Mouse (Mus musculus) lung, postnatal 25 days (tissue): Measurements from ENCODE around the gene Nt5m.

Source experiments
- DNase-seq: peaks from one replicate; pipeline ENCODE4 v3.0.0; 2022; ENCODE audit warnings: low spot score

Nt5m gene

DNA sequence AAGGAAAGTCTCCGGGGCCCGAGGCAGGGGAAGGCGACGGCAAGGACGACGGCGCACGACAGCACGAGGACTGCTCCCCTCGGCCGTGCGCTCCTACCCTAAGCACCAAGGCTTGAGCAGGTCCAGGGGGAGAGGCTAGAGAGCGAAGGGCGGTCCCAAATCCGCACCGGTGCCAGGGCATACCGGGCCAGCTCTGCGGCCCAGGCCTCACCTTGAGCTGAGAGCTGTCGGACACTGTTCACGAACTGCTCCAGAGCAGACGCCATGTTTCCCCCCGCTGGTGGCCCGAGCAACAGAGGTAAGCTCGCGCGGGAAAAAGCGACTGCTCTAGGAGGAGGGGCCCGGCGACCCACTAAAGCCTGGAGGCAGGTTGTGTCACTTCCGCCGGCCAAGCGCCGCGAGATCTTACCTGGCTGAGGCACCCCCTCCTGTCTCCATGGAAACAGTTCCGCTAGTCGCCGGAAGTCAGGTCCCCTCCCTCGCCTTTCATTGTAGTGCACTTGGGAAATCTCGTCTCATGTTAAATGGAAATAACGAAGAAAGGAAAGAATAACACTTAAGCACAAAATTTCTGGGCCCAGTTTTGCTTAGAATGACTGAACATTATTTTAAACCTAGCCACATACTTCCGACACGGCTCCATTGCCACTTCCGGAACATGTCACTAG lies 346 bp downstream of the Nt5m start, which contains the start of gene Cops3:
Gene Cops3, minus strand, starts transcription at position 380 of the 668 bp plus-strand sequence.
- DNase-seq, result peak; percentile 98

DNA sequence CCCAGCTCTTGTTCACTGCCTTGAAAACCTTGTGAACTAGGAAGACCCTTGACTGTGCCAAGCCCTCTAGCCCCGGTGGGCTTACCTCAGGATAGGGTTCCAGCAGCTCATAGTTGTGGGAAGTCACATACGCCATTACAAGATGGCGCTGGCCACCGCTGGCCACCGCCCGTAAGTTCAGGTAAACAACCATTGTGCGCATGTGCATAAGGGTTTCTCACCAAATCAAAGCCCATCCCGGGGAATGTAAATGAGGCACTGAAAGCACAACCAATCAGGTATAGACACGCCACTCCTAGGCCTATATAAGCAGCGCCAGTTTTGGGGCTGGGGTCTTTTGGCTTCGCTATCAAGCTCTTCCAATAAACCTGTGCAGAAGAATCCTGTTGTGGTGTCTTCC lies 7.1 kb downstream of the Nt5m start:
- DNase-seq, result no peak

DNA sequence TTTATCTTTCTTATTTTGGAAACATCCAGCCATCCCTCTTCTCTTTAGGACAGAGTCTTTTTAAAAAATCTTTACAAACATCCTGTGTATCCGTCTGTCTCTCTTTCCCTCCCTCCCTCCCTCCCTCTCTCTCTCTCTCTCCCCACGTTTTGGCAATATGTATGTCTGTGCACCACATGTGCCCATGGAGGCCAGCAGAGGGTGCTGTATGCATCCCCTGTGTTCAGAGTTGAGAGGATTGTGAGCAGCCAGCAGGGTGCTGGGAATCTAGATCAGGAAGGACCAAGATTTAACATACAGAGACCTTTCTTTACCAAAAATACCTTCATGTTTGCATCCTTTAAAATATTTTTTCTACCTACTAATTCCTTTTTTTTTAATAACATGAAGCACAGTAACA lies 7.9 kb downstream of the Nt5m start:
- DNase-seq, result peak; percentile 54

DNA sequence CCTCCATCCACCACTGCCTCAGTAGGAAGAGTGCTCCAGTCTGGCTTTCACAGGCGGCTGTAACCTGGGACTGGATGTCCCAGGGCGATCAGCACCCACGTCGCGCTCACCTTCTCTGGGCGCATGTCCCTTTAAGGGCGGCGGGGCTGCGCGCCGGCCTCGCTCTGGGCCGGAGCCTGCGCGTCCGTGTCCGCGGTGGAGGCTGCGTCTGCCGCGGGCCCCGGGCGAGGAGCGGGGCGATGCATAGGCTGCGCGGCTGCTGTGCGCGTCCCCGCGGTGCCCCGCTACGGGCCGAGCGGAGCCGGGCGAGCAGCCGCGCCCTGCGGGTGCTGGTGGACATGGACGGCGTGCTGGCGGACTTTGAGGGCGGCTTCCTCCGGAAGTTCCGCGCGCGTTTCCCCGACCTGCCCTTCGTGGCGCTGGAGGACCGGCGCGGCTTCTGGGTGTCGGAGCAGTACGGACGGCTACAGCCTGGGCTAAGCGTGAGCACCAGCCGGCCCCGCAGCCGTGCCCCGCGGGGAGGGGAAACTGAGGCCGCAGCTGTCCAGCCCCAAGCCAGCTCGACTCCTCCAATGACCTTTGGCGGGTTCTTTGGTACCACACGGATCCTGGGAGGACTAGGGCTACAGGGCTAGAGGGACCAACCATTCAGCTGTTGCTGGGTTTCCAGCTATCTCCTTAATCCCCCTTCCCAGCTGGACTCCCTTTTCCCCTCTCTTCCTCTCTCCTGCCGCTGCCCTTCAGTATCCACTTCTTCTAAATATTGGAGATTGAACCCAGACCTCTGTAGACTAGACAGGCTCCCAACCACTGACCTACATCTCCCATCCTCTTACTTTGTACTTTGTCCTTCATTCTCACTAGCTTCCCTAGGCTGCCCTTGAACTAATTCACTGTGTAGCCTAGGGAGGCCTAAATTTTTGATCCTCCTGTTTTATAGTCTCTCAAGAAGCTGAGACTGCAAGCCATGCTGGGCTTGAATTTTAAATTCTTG lies 8.9 kb downstream of the Nt5m start:
- peak; percentile 79 for DNase-seq

DNA sequence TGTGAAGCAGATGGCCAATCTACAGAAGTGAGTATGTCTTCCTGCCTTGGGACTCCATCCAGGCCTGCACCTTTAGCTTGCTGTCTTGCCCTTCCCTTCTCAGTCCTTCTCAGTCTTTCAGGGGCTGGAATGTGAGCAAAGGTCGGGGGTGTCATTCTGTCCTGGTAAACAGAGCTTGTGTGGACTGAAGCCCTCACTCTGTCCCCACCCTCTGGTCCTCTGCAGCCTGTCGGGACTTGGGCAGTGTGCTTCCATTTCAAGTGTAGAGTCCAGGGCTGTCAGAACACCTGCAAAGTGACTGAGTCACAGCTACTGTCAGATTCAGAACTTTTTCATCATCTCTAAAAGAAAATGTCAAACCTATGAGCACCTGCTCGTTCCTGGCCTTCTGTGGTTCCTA lies 13.6 kb downstream of the Nt5m start:
- DNase-seq, result no peak

DNA sequence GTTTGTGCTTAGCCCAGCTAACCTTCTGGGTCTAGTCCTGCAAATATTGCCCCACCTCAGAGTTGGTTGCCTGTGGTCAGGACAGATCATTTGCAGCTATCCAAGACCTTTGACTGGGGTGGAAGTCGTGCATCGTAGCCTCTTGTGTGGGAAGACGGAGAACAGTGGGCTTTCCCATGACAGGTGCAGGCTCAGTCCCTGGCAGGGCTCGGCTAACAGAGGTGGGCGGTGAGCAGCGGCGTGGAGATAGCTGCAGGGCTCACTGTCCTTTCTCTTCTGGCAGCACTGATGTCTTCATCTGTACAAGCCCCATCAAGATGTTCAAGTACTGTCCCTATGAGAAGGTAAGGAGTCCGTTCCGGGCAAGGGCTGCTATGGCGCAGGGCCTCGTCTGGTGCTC lies 21.2 kb downstream of the Nt5m start:
- no peak for DNase-seq

DNA sequence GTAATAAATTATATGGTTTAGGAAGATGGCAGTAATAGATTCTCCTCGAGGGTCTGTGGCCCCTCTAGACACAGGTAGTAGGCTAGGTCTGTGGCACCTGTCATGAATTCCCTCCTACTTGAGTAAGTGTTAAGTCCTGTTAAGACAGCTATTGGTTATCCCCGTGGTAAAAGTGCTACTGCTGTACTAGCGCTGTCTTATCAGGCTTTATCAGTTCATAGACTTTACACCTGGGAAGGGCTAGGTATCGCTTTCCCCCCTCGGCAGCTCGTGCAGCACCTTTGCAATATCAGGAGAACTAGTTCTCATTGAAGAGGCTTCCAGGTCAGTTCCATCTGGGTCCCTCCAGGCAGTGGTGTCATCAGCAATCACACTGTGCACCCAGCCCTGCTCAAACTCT lies 25.1 kb downstream of the Nt5m start:
- no peak for DNase-seq

DNA sequence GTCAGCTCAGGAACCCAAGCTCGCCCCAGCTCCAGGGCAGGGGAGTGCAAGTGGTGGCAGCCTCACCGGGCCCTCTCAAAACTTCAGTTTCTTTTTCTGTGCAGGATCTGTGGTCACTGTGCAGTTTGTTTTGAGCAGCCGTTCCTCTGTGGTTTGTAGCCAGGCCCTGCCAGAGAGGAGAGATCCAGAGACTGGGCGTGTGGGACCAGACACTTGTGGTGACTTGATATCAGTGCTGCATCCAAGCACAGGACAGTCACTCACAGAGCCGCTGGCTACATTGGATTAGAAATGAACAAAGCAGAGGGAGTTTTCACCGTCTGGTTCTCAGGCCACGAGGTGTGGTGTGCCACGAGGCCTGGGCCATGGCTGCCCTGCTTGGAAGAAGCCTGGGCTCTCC lies 32.9 kb downstream of the Nt5m start:
- no peak for DNase-seq

DNA sequence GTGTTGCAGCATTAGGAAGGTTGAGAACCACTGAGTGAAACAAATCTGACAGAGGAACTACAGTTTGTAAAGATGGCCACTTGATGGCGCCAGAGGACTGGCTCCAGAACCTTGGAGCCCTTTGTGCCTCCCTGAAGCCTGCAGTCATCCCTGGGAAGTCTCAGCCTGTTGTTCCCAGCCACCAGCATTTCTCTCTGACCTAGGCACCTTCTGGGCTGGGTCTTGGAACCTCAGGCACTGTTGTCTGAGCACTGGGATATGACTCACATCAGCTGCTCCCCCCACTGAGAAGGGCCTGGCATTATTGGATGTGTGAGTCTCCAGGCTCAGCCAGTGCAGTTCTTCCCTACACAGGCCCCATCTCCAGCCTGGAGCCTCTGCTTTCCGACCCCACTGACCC lies 40.8 kb downstream of the Nt5m start:
- DNase-seq, result peak; percentile 78

DNA sequence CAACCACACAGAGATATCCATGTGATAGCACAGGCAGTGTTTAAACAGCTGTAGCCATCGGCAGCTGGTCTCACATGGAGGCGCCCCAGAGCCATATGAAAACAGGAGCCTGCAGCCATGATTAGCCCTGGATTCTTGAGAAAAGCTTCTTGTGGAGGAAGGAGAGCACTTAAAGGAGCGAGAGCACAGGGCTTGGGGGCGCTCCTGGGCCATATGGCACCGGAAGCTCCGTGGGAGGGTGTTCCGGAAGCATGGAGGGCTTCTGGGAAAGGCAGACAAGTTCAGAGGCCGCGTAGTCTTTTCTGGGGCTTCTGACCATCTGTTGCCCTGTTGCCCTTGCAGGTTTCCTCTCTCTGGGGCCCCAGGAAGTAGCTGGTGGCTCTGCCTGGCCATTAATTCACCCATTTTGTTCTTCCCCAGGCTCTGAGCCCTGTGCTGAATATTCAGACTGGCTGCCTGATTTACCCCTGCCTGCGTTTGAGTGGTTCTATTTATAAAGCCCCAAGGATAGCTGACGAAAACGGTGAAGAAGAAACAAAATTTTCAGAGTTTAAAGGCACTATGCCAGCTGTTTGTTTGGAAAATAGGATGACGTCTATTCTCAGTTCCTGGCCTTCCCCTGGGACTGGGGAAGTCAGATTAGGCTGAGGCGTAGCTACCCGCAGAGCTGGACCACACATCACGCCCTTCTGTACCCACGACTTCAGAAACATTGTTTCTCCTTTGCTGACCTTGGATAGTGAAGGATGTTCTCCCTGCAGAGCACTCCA lies 46.2 kb downstream of the Nt5m start:
- no peak for DNase-seq

DNA sequence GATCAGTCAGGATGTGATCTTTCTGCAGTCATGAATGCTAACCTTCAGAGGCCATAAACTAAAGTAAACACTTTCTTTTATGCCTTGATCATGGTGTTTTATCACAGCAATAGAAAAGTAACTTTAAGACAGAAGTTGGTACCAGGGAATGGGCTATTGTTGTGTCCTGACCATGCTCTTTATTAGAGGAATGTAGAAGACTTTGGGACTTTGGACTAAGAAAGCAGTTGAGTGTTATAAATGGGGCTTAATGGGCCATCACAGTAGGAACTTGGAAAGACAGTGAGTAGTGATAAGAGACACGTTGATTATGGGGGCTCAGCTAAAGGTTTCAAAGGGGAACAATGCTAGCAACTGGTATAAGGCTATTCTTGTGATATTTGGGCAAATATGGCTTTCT lies 47.7 kb downstream of the Nt5m start:
- no peak for DNase-seq

DNA sequence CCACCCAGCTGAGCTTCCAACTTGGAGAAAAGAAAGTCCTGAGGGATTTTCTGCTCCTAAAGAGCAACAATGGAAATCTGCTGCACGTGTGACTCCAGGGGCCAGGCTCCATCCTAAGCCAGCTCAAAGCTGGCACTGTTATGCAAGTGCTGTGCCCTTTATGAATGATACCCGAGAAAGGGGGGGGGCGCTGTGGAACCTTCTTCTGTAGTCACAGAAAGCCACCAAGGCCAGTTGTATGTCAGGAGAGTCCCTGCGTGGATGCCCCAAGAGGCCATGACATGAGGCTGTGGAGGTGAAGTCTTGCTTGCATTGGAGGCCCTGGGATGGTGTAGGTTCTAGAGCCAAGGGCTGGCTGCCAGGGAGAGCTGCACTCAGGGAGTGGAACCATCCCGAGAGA lies 48.9 kb downstream of the Nt5m start:
- DNase-seq, result no peak

DNA sequence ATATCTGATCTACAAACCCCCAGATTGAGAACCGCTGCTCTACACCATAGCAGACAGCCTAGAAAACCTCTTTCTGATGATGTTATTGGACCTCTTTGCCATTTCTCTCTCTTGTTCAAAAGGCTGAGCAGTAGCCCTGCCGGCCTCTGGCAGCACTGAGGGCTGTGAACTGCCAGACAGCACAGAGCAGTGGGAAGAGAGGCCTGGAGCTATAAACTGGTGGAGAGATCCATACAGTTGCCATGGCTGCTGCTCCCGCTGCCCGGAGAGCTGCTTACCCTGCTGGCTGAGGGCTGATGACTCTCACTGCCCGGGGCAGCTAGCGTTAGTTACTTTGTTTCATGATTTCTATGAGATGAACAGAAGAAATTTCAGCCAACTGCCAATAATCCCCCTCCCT lies 52.6 kb downstream of the Nt5m start:
- no peak for DNase-seq

DNA sequence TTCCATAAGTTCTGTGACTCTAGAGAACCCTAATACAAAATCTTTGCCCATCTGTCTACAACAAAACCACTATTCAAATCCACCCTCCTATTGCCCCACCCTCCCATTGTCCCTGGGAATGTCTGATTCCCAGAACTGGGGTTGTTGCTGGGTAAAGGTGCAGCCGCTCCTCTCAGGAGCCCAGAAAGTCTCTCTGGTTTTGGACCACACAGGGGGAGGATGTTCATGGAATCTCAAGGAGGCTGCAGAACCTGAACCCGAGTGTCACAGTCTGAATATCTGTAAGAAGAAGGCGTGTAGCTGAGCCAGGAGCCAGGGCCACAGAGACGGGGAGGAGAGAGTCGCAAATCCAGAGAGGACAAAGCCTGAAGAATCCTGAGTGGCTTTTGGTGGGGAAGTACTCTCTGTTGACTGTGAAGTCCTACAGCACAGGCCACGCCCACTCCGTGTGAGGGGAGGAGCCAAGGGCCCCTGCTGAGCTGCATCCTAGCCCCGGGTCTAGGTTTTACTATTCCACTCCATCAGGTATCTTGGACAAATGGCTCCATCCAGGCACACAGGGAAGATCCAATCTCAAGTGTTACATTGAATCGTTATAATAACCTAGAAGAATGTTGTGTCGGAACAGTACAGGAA lies 54.0 kb downstream of the Nt5m start:
- DNase-seq, result no peak

DNA sequence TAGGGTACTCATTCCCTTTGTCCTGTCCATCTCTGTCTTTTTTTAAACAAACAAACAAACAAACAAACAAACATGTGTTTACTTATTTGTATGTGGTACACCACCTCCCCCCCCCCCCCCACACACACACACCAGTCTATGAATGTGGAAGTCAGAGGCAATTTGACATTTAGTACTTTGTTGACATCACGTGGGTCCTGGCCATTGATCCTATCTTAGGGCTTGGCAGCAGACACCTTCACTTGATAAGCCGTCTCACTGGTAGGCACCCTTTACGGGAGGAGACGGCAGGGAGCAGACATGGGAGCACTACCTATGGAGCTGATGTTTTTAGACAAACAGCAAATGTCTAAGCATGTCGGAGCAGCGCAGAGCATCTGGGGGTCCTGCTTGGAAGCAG lies 55.7 kb downstream of the Nt5m start:
- no peak for DNase-seq

DNA sequence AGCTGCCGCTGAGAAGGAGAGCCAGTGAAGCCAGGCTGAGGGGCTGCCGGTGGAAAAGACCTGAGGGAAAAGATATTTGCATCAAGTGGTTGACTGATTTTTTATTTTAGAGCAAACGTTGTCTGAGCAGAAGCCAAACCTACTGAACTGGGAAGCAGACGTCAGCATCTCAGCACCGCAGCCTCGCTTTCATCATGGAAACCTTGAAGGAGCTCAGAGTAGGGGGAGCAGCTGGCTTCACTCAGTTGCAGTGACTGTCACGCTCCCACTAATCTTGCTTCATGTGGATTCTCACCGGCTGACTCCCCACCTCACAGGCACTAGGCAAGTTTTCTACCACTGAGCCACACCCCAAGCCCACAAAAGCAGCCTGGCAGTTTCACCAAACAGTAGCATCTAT lies 56.1 kb downstream of the Nt5m start:
- no peak for DNase-seq

DNA sequence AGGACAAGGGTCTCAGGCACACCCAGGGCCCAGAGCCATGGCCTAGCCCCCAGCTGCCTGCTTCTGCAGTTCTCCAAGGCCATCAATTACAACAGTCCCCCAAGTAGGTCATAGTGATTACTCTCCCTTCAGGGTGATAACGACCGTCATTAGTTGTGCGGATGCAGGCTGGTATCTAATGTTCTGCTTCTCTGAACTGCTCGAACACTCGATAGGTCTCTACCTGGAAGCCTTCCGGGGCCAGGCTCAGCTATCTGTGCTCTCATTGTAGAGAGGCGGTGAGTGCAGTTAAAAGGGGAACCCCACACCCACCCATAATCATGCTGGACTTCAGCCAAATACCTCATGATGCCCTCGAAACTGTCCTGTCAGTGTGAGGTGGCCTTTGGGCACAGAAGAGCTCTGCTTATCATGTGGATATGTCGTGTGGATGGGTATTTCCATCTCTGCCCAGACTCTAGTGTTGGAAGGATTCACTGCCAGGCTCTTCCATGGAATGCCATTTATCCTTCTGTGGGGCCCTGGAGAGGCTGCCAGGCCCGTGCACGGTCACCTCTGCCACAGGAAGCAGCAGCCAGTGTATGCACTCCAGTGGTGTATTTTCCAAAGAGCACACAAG lies 58.8 kb downstream of the Nt5m start:
- DNase-seq, result no peak

DNA sequence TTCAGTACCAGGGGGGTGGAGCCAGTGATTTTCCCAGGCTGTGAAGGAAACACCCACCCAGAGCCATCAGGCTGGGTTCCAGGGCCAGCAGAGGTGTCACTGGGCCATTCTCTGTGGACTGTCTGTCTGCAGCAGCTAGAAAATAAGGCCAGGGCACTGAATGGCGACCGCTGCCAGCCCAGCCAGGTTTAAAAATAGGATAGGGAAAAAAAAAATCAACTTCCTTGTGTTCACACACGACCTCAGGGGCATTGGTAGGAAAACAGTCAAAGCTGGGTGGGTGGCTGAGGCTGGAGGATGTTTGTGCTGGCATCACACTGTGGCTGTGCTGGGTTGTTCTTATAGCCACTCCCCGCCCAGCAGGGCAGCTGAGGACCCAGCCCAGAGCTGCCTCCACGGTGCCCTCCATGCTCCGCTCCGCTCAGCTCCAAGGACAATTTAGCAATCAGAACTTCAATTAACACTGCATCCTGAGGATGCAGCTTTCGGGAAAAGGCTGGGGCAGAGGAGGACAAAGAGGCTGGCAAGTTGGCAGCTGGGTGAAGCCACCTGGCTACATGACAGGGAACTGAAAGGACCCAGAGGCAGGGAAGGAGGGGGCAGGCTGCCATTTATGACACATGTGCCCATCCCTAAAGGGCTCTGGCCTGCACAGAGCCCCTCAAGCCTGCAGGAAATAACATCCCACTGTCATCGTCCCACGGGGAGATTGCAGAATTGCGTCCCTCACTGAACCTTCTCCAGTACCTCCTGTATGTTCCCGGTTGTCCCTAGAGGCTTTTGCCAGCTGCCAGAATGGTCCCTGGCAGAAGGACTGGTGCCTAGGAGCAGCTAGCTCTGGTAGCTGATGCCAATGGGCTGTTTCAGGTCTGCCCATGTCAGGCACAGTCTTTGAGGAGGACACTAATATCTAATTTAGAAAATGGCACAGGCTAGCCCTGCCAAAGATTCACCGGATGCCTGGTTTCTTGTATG lies 60.8 kb downstream of the Nt5m start:
- peak; percentile 67 for DNase-seq

DNA sequence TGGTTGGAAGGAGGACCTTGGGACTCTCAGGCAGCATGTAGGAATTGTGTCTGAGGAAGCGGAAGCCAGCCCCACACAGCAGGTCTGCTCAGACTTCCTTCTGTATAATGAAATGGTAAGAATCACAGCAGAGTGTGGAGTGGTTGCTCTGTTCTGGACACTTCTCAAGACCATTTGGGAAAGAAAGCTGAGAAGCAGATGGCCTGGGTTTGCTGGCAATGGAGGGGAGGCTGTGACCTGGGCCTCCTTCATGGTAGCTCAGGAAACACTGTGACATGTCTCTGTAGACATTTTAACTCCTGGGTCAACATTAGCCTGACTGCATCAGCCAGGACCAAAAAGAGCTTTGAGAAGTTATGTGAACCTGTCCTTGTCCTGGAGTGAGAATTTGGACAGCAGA lies 61.7 kb downstream of the Nt5m start:
- no peak for DNase-seq

DNA sequence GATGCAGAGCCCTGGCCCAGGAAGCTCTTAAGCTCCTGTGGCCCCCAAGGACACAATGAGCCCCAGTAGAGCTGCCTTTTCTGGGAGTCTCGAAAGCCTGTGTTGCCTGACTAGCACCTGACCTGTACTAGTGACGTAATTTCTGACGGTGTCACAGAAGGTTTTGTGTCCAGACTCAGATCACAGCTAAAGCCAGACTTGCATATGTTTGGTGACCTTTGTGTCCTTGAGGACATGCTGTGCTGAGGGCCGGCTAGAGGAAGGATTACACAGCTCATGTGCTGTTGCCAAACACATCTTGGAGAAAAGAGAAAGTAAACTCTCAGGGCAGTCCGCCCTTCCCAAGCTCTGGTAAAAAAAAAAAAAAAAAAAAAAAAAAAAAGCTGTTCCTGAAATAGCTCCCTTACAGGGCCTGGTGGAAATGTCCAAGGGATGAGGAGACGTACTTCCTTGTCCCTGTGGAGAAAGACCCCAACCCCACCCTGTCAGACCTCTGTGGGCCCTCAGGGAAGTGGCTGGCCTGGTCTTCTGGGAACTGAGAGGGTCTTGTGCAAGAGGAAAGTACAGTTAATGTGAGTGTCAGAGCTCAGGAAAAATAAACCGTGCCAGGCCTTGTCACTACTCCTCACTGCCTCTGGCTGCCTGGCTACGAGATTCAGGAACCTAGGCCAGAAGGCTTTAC lies 62.9 kb downstream of the Nt5m start:
- DNase-seq, result peak; percentile 87
